Mouse (Mus musculus) limb, embryonic 15.5 days (tissue): ENCODE data around the gene Thnsl2. TPM values are rescaled to one million over a fixed set of nuclear protein-coding genes. Genes with fewer than 3 reads are reported as not detected.
A peak's percentile ranks its signal among the peaks of the same experiment; 100 is the strongest.

ENCODE experiments used
- ATAC-seq: fragments of 200-750 bp; cut with Nextera tagmentation; 2 replicates; pipeline ENCODE4 v1.8.0; 2017; ENCODE audit warnings: low read depth, moderate TSS enrichment; ENCODE audit not compliant: insufficient number of reproducible peaks, low FRiP score, low TSS enrichment
- H3K27ac ChIP-seq: fragments of 300-500 bp; sonication (generic); 2 replicates; pipeline ENCODE4 v1.5.1; 2015; ENCODE audit warnings: moderate library complexity, mild to moderate bottlenecking, inconsistent platforms
- H3K27me3 ChIP-seq: fragments of 300-500 bp; sonication (generic); 2 replicates; pipeline ENCODE4 v1.6.1; 2015; ENCODE audit warnings: inconsistent platforms
- H3K36me3 ChIP-seq: fragments of 300-500 bp; sonication (generic); 2 replicates; pipeline ENCODE4 v1.6.1; 2015; ENCODE audit warnings: inconsistent platforms
- H3K4me1 ChIP-seq: fragments of 300-500 bp; sonication (generic); 2 replicates; pipeline ENCODE4 v1.6.1; 2015; ENCODE audit warnings: inconsistent platforms
- H3K4me2 ChIP-seq: fragments of 300-500 bp; sonication (generic); 2 replicates; pipeline ENCODE4 v1.6.1; 2015; ENCODE audit warnings: mild to moderate bottlenecking, inconsistent platforms
- H3K4me3 ChIP-seq: fragments of 300-500 bp; sonication (generic); 2 replicates; pipeline ENCODE4 v1.5.1; 2015; ENCODE audit warnings: mild to moderate bottlenecking, inconsistent platforms
- H3K9ac ChIP-seq: fragments of 300-500 bp; sonication (generic); 2 replicates; pipeline ENCODE4 v1.6.1; 2015; ENCODE audit warnings: inconsistent platforms
- H3K9me3 ChIP-seq: fragments of 300-500 bp; sonication (generic); 2 replicates; pipeline ENCODE4 v1.6.1; 2016; ENCODE audit warnings: inconsistent platforms
- WGBS: fragments of 180-500 bp; shearing (Covaris S2); methylation state at CpG from one replicate; pipeline ENCODE4 v1.1.7; 2015; 5-methylcytosine and 5-hydroxymethylcytosine counted together
- polyA plus RNA-seq: library from polyadenylated mRNA; unstranded; fragments of >200 nt; fragmentation: Nextera tagmentation; extraction: Ambion mirVana; gene quantifications from 2 replicates; pipeline ENCODE4 v1.2.1, GENCODE M21; 2015

Gene Thnsl2
- polyA plus RNA-seq, 1 experiment from 2014 or later = 8.3 TPM

DNA sequence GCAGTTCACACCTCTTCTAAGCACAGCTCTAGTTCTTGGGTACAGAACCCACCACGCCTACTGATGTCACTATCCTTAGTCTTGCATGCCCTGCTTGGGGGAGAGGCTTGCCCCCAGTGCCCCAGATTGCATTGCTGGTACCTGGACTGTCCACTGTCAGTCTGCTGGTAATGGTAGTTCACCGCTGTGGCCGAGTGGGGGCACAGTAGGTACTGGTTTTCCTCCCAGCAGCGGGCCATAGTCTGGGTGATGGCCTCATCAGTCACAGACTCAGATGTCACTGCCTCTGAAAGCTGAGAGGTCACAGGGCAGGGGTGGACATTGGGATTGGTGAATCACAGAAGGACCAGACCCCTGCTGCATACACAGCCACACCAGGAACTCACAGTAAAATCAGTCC, 15.2 kb downstream of the Thnsl2 start:
- no peak for ATAC-seq
- WGBS = 47% methylated on average over 4 of the region's 4 CpGs

DNA sequence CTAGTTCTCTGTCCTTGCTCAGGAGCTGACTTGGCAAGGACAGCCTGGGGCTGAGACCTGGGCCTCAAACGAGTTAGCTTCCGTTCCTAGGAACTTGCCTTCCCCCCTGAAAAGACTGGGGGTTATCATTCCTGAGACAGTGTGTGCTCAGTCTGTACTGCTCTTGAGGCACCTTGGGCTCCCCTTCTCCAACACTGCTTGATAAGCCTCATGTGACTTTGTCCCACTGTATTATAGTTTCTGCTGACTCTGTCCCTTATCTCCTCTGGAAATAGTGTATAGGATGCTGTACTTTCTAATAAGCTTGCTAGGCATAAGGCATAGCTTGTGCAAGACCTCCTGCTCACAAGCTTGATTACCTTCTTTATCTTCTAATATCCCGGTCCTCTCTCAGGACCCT, 17.9 kb downstream of the Thnsl2 start:
- ATAC-seq = no peak
- H3K36me3 ChIP-seq = no peaks in the 10 kb centered on the region

More for the DNA sequence above, 15.2 kb downstream of the Thnsl2 start:
- H3K27ac ChIP-seq = no peak overlapping the region
- no peak overlapping the region for H3K4me2 ChIP-seq
- H3K9ac ChIP-seq = no peak overlapping the region
- H3K4me1 ChIP-seq = no peaks in the 10 kb centered on the region
- no peaks in the 10 kb centered on the region for H3K27me3 ChIP-seq
- no peaks in the 10 kb centered on the region for H3K36me3 ChIP-seq
- H3K9me3 ChIP-seq = no peaks in the 10 kb centered on the region
- H3K4me3 ChIP-seq = no peak overlapping the region

DNA sequence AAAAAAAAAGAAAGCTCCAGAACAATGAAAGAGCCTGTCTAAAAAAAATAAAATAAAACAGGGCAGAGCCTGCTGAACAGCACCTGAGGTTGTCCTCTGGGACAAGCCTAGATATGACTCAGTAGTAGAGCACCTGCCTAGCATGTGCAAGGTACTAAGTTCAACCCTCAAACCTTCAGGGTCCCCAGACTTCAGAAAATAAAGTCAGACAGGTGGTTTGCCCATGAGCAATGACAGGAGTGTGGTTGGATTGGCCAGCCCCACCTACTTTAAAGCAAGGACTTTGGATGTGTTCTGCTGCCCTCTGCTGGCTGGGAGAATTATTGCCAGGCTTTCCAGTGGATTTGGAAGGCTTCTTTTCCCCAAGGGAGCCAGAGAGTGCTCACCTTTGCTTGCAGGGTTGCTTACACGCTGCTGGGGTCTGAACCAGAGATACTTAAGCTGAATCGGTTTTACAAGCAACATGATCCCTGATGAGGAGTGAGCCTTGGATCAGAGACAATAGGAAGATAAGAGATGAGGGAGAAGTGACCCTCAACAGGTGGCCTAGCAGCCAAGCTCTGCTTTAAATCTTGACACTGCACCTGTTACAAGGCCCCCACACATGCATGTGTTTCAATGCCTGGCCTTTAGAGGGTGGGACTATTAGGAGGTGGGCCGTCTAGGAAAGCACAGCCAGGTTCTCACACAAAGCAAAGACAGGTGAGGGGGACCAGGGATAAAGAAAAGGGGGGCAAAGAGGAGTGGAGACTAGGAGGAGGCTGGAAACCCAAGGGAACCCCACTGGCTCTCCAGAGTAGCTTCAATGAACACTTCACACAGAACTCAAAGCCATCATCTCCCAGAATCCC, 19.0 kb downstream of the Thnsl2 start:
- no peak overlapping the region for H3K9ac ChIP-seq
- no peak for ATAC-seq
- H3K27ac ChIP-seq = no peak overlapping the region
- no peaks in the 10 kb centered on the region for H3K27me3 ChIP-seq
- WGBS = 0% methylated on average over 3 of the region's 3 CpGs
- no peaks in the 10 kb centered on the region for H3K36me3 ChIP-seq
- no peak overlapping the region for H3K4me2 ChIP-seq
- no peaks in the 10 kb centered on the region for H3K4me1 ChIP-seq
- H3K9me3 ChIP-seq = no peaks in the 10 kb centered on the region
- no peak overlapping the region for H3K4me3 ChIP-seq

More for the DNA sequence above, 17.9 kb downstream of the Thnsl2 start:
- Histone ChIP-seq H3K9ac (no peak overlapping the region), H3K27me3 (no peaks in the 10 kb centered on the region), H3K27ac (no peak overlapping the region), H3K4me2 (no peak overlapping the region), H3K9me3 (no peaks in the 10 kb centered on the region), H3K4me1 (no peaks in the 10 kb centered on the region), H3K4me3 (no peak overlapping the region)
- 59% methylated on average over 3 of the region's 3 CpGs for WGBS

DNA sequence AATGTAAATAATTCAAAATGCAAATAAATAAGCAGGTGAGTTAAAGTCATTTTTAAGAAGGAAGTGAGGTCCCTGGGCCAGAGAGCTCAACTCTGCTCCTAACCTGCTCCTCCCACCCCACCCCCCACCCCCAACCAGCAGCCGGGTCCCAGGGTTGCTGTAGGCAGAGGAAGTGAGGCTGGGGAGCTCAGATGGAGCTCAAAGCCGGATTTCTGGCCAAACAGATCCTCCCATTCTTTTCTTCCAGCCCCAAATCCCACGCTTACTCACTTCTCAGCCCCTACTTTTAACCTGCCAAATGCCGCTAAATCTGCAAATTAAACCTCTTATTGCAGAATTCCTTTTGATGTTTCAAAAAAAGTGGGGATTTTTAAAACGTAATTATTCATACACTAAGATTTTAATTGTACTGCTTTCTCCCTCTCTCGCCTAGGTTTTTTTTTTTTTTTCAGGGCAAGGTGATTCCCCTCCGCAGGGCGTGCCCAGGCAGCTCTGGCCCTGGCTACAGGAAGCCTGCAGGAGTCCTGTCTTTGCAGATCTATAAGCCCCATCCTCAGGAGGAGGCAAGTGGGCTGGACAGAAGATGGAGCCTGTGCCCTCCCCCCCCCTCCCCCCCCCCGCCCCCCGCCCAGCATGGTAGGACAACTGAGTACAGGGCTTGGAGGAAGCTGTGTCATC, 24.5 kb downstream of the Thnsl2 start:
- ATAC-seq = no peak
- Histone ChIP-seq H3K27me3 (no peaks in the 10 kb centered on the region), H3K4me3 (no peak overlapping the region), H3K4me2 (no peak overlapping the region), H3K4me1 (peaks cover 3% of the 10 kb centered on the region; the same call in 1 of the 2 replicates), H3K9ac (no peak overlapping the region), H3K36me3 (no peaks in the 10 kb centered on the region), H3K9me3 (no peaks in the 10 kb centered on the region), H3K27ac (no peak overlapping the region)
- 12% methylated on average over 9 of the region's 10 CpGs for WGBS

DNA sequence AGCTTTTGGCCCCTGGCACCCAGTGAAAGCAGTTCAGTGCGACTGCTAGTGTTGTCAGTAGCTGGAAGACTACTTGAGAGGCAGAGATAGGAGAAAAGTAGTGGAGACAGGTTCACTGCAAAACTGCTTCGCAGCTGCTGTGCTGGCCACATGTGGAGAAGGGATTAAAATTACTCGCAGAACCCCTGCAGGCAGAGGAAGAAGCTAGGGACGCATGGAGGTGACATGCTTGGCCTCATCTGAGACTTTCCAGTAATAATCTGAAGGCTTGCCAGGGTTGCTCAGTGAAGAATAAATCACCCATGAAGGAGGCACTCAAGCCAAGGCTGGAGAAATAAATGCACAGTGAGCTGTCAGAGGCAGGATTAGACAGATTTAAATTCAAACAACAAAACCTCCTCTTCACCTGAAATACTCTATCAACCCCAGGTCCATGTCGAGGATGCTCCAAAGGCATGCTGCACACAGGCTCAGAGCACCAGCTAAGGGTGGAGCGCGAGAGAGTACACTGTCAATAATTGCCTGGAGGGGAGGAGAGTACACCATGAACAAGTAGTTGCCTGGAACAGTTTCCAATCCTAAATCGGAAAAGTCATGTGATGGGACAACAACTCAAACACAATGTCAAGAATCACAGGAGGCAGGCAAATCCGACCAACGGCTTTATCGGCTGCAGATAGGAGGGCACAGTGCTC, 32.7 kb downstream of the Thnsl2 start:
- WGBS = 65% methylated on average over 11 of the region's 11 CpGs
- Histone ChIP-seq H3K4me3 (no peak overlapping the region), H3K36me3 (no peaks in the 10 kb centered on the region), H3K4me2 (no peak overlapping the region), H3K9me3 (no peaks in the 10 kb centered on the region), H3K27me3 (no peaks in the 10 kb centered on the region), H3K4me1 (no peaks in the 10 kb centered on the region), H3K9ac (no peak overlapping the region), H3K27ac (no peak overlapping the region)
- no peak for ATAC-seq

DNA sequence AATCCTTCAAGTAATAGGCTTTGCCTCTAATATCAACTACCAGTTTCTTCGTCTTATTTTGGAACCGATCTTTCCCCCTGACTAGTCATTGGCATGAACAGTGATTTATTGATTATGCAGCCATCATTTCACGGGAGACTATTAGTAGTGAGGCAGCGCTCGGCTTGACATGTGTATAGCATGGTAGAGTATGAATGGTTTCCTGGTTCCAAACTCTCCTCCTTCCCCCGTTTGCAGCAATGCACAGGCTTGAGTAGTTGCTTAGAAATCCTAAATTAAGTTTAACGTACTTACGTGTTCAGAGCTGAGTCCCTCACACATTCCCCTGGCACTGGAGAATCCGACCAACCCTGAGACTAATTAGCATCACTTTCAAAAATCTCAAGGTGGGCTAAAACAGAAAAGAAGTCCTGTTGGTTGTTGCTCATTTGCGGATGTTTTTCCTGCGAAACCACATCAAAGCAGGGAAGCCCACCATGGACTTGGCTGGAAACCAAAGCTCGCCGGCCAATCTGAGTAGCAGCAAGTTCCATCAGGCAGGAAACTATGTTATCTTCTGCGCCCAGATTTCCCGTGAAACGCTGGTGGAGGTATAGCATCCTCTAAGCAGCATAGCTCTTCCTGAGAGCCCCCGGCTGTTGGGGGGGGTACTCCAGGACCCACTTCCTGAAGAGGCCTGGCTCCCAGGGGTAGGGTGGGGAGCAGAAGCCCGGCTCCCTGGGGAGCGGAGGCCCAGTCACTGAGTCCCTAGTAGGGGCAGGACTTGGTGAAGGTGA, 37.9 kb downstream of the Thnsl2 start:
- Histone ChIP-seq H3K4me2 (no peak overlapping the region), H3K9me3 (no peaks in the 10 kb centered on the region), H3K36me3 (no peaks in the 10 kb centered on the region), H3K27ac (no peak overlapping the region), H3K4me3 (no peak overlapping the region), H3K9ac (no peak overlapping the region), H3K27me3 (no peaks in the 10 kb centered on the region), H3K4me1 (no peaks in the 10 kb centered on the region)
- WGBS = 59% methylated on average over 19 of the region's 19 CpGs
- ATAC-seq = no peak

DNA sequence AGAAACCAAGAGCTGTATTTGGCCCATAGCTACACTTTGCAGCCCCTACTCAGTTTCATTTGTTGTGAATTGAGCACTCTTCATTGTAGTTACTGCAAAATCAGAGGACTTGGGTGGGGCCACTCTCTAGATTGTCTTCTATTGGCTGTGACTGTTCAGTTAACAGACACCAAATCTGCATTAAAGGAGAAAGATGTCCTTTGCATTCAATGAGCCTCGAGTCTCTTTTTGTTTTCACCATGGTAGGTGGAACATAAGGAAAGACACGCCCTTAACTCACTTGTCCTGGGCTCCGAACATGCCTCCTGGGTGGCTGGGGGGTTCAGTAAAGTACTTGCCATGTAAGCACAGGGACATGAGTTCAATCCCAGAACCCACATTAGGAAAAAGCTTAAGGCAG, 48.1 kb downstream of the Thnsl2 start:
- H3K27me3 ChIP-seq = no peaks in the 10 kb centered on the region
- WGBS = 85% methylated on average over 3 of the region's 3 CpGs
- no peak overlapping the region for H3K27ac ChIP-seq
- H3K4me3 ChIP-seq = no peak overlapping the region
- no peak for ATAC-seq
- H3K4me1 ChIP-seq = no peaks in the 10 kb centered on the region
- no peak overlapping the region for H3K4me2 ChIP-seq
- no peak overlapping the region for H3K9ac ChIP-seq
- H3K36me3 ChIP-seq = no peaks in the 10 kb centered on the region
- H3K9me3 ChIP-seq = 0 out of 2 replicates have a peak, but pooled peaks cover 3% of the 10 kb centered on the region

DNA sequence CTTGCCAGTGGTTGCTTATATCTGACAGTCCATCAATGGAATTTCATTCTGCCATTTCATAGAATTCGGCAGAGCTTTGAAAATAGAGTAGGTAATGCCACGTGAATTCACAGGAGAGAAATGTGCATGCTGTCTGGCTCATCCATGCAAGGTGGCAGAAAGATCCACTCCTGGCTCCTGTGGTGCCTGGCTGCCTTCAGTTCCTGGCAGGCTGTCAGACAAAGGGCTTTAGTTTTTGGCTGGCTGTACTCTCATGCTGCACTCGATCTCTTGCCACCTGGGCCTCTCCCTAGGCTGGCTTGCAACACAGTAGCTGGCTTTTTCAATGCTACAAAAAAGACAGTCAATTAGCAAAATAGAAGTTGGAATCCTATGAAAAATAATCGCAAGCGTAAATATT, 49.5 kb downstream of the Thnsl2 start:
- Histone ChIP-seq H3K27me3 (no peaks in the 10 kb centered on the region), H3K4me3 (no peak overlapping the region), H3K4me2 (no peak overlapping the region), H3K36me3 (no peaks in the 10 kb centered on the region), H3K27ac (no peak overlapping the region), H3K9ac (no peak overlapping the region), H3K9me3 (0 out of 2 replicates have a peak, but pooled peaks cover 3% of the 10 kb centered on the region), H3K4me1 (no peaks in the 10 kb centered on the region)
- ATAC-seq = no peak
- 75% methylated on average over 5 of the region's 5 CpGs for WGBS

DNA sequence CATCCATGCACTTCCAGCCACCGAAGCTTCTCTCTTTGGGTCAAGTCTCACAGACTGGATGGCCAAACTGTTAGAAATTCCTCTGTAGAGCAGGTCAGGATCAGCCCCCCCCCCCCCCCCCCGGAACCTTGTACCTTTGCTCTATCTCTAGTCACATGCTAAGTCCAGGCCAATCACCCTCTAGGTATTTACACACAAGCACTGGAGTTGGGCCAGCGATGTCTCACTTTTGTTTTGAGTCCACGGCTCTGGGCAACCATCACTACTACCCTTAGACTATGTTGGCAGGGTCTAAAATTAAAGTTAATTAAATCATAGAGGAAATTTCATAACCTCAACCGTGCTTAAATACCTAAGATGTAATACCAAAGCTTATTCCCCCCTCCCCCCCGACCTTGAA, 50.6 kb downstream of the Thnsl2 start:
- 0 out of 2 replicates have a peak, but pooled peaks have one; percentile 2 for ATAC-seq
- Histone ChIP-seq H3K27me3 (no peaks in the 10 kb centered on the region), H3K4me1 (no peaks in the 10 kb centered on the region), H3K4me2 (no peak overlapping the region), H3K27ac (no peak overlapping the region), H3K4me3 (no peak overlapping the region), H3K36me3 (no peaks in the 10 kb centered on the region), H3K9ac (no peak overlapping the region), H3K9me3 (0 out of 2 replicates have a peak, but pooled peaks cover 2% of the 10 kb centered on the region)
- 76% methylated on average over 5 of the region's 6 CpGs for WGBS

DNA sequence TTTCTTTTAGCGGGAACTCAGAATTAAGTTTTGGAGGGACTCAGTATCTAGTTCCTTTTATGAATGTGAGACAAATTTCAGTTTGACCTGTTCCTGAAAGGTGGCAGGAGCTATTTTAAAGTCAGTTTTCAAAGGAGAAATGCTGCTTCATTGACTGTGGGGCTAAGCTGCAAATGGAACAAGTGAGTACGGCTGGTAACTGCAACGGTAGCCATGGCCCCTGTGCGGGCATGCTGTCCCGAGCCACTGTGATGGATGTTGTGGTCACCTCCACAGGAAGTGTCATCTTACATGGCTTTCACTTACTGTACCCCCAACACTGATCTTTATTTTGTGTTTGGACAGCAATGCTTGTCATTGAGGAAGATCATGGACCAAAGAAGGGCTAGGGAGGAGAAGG, 53.8 kb downstream of the Thnsl2 start:
- no peak for ATAC-seq
- no peaks in the 10 kb centered on the region for H3K4me1 ChIP-seq
- WGBS = 88% methylated on average over 5 of the region's 5 CpGs
- H3K36me3 ChIP-seq = no peaks in the 10 kb centered on the region
- no peak overlapping the region for H3K27ac ChIP-seq
- H3K9me3 ChIP-seq = no peaks in the 10 kb centered on the region
- H3K9ac ChIP-seq = no peak overlapping the region
- no peak overlapping the region for H3K4me2 ChIP-seq
- no peaks in the 10 kb centered on the region for H3K27me3 ChIP-seq
- H3K4me3 ChIP-seq = no peak overlapping the region

DNA sequence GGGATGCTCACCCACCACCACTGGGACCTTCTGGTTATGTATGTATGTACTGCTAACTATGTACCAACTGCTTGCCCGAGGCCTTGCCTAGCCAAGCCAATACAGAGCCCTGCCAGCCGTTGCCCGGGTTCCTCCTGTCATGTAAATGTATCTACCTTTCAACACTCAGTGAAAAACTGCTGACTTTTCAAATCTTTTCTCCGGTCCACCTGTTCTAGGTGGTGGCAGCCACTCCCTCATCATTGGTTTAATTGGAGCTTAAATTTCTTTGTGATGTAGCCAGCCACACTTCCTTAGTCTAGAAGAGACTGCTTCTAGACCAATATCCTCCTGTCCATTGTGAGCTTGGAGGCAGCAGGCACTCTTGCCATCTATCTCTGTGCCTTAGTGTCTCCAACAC, 54.5 kb downstream of the Thnsl2 start:
- ATAC-seq = no peak
- H3K27me3 ChIP-seq = no peaks in the 10 kb centered on the region
- WGBS = 80% methylated on average over 4 of the region's 4 CpGs
- no peaks in the 10 kb centered on the region for H3K4me1 ChIP-seq
- no peak overlapping the region for H3K4me2 ChIP-seq
- no peak overlapping the region for H3K4me3 ChIP-seq
- H3K27ac ChIP-seq = peak overlapping the region; percentile 38; the same call in 1 of the 2 replicates
- no peaks in the 10 kb centered on the region for H3K36me3 ChIP-seq
- no peak overlapping the region for H3K9ac ChIP-seq
- H3K9me3 ChIP-seq = no peaks in the 10 kb centered on the region
